Mouse (Mus musculus): ENCODE measurements around the gene Pabpn1l.

DNA sequence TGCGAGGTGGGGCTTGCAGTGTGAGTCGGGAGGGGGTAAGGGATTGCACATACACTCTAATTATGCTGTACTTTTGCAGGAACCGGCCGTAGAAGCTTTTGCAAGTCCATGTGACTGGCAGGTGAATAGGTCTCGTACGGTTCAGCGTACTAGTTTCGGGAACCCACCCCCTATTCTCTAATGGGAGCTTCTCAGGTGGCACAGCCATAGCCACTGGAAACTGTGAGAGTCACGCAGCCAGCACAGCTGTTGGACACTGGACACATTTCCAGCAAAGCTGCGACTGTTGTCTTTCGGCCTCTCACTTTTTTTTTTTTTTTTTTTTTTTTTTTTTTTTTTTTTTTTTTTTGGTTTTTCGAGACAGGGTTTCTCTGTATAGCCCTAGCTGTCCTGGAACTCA lies 15.7 kb downstream of the Pabpn1l start:
- TF ChIP-seq POLR2A (IDR thresholded peaks at IDR 0.05; ENCODE audit: low read depth, low read length) (no peak), CTCF (IDR thresholded peaks at IDR 0.05; ENCODE audit: borderline replicate concordance, insufficient read depth, low read length) (no peak)
